Mouse (Mus musculus): ENCODE measurements around the gene Cfap97d2.

DNA sequence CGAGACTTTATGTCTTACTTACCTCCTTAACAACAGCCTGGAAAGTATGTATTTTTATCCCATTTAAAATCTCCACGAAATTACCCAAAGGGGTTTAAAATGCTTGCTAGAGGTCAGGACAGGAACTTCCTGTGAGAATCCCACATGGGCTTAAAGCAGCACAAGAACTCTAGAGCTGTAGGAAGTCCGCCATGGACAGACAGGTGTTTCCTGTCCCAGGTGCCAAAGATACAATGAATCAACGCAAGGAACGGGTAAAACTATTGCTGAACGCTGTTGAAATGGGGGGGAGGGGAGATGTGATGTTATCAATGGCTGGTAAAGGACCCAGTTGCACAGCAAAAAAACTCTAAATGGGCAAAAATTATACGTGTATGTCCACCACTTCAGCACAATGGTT is 21.6 kb upstream of the Cfap97d2 start:
- TF ChIP-seq E2F4 (IDR thresholded peaks at IDR 0.05; ENCODE audit: insufficient read depth) (no peak), SRF (IDR thresholded peaks at IDR 0.05; ENCODE audit: control insufficient read depth, insufficient read length, low read depth) (no peak), POLR2A (IDR thresholded peaks at IDR 0.05; ENCODE audit: insufficient read length, low read depth) (no peak), MYOG (IDR thresholded peaks at IDR 0.05; ENCODE audit: control insufficient read depth in 1 of 3, insufficient read depth in 1 of 3, insufficient read length in 2 of 3, low read depth in 2 of 3) (no peak), MYOD1 (IDR thresholded peaks at IDR 0.05; ENCODE audit: control insufficient read depth in 1 of 3, insufficient read length in 2 of 3, low read depth in 2 of 3) (no peak), MAX (IDR thresholded peaks at IDR 0.05; ENCODE audit: low read depth) (no peak)
